Mouse (Mus musculus): ENCODE data around the gene S100a10. TPM values are rescaled to one million over a fixed set of nuclear protein-coding genes. Genes with fewer than 3 reads are reported as not detected.
A peak's percentile ranks its signal among the peaks of the same experiment; 100 is the strongest.
"Not testable (repeated sequence)": the region's sequence is repeated elsewhere in the genome, so short reads cannot be mapped to it uniquely, and the experiment has no call there.

The S100a10 gene
- polyA plus RNA-seq, 1 experiment: 437 TPM

- no peak for DNase-seq (ENCODE audit: low read depth, low spot score)
- 6% methylated on average over 2 of the region's 2 CpGs for WGBS
Observed at GRCm38 (mm10) chr3:93569046-93569445, 14.2 kb downstream of the S100a10 start.

GRCm38 (mm10) chr3:93572058-93572791 is 17.3 kb downstream of the S100a10 start:
- WGBS: 59% methylated on average over 5 of the region's 5 CpGs
- DNase-seq (ENCODE audit: low read depth, low spot score): no peak

- peak; percentile 92 for DNase-seq (ENCODE audit: low read depth, low spot score)
- WGBS: 26% methylated on average over 6 of the region's 6 CpGs
Observed at GRCm38 (mm10) chr3:93579317-93580038, 24.6 kb downstream of the S100a10 start.

GRCm38 (mm10) chr3:93580039-93580403 is 25.1 kb downstream of the S100a10 start:
- 63% methylated on average over 2 of the region's 2 CpGs for WGBS
- DNase-seq (ENCODE audit: low read depth, low spot score): no peak

GRCm38 (mm10) chr3:93580946-93581345 is 26.1 kb downstream of the S100a10 start:
- WGBS: 27% methylated on average over 2 of the region's 2 CpGs
- no peak for DNase-seq (ENCODE audit: low read depth, low spot score)

GRCm38 (mm10) chr3:93581687-93582086 is 26.8 kb downstream of the S100a10 start:
- no peak for DNase-seq (ENCODE audit: low read depth, low spot score)
- 62% methylated on average over 4 of the region's 4 CpGs for WGBS

- DNase-seq (ENCODE audit: low read depth, low spot score): no peak
- WGBS: 78% methylated on average over 2 of the region's 2 CpGs
Observed at GRCm38 (mm10) chr3:93583056-93583455, 28.2 kb downstream of the S100a10 start.

- WGBS: 81% methylated on average over 5 of the region's 5 CpGs
Observed at GRCm38 (mm10) chr3:93589629-93590028, 34.7 kb downstream of the S100a10 start.

GRCm38 (mm10) chr3:93590256-93590655 is 35.4 kb downstream of the S100a10 start:
- 94% methylated on average over 1 of the region's 1 CpGs for WGBS
- DNase-seq (ENCODE audit: low read depth, low spot score): no peak

More at GRCm38 (mm10) chr3:93589629-93590028, 34.7 kb downstream of the S100a10 start:
- no peak for DNase-seq (ENCODE audit: low read depth, low spot score)

- DNase-seq (ENCODE audit: low read depth, low spot score): no peak
- WGBS: 92% methylated on average over 2 of the region's 2 CpGs
Observed at GRCm38 (mm10) chr3:93592100-93592499, 37.2 kb downstream of the S100a10 start.

- no peak for DNase-seq (ENCODE audit: low read depth, low spot score)
- WGBS: 86% methylated on average over 4 of the region's 4 CpGs
Observed at GRCm38 (mm10) chr3:93592976-93593375, 38.1 kb downstream of the S100a10 start.

GRCm38 (mm10) chr3:93593512-93593911 is 38.6 kb downstream of the S100a10 start:
- WGBS: 76% methylated on average over 1 of the region's 1 CpGs
- DNase-seq (ENCODE audit: low read depth, low spot score): peak; percentile 58

- WGBS: 21% methylated on average over 1 of the region's 1 CpGs
- DNase-seq (ENCODE audit: low read depth, low spot score): no peak
Observed at GRCm38 (mm10) chr3:93596632-93597031, 41.8 kb downstream of the S100a10 start.

GRCm38 (mm10) chr3:93597221-93597913 is 42.5 kb downstream of the S100a10 start:
- peak; percentile 89 for DNase-seq (ENCODE audit: low read depth, low spot score)
- 6% methylated on average over 5 of the region's 5 CpGs for WGBS

GRCm38 (mm10) chr3:93597970-93598369 is 43.1 kb downstream of the S100a10 start:
- no peak for DNase-seq (ENCODE audit: low read depth, low spot score)
- WGBS: 41% methylated on average over 7 of the region's 7 CpGs

GRCm38 (mm10) chr3:93600206-93600605 is 45.3 kb downstream of the S100a10 start:
- DNase-seq (ENCODE audit: low read depth, low spot score): no peak
- 74% methylated on average over 2 of the region's 2 CpGs for WGBS

GRCm38 (mm10) chr3:93601903-93602302 is 47.0 kb downstream of the S100a10 start:
- no peak for DNase-seq (ENCODE audit: low read depth, low spot score)
- WGBS: 83% methylated on average over 1 of the region's 1 CpGs

- DNase-seq (ENCODE audit: low read depth, low spot score): not testable (repeated sequence)
Observed at GRCm38 (mm10) chr3:93608970-93609369, 54.1 kb downstream of the S100a10 start.
